Mouse (Mus musculus): ENCODE measurements around the gene Vps45.

DNA sequence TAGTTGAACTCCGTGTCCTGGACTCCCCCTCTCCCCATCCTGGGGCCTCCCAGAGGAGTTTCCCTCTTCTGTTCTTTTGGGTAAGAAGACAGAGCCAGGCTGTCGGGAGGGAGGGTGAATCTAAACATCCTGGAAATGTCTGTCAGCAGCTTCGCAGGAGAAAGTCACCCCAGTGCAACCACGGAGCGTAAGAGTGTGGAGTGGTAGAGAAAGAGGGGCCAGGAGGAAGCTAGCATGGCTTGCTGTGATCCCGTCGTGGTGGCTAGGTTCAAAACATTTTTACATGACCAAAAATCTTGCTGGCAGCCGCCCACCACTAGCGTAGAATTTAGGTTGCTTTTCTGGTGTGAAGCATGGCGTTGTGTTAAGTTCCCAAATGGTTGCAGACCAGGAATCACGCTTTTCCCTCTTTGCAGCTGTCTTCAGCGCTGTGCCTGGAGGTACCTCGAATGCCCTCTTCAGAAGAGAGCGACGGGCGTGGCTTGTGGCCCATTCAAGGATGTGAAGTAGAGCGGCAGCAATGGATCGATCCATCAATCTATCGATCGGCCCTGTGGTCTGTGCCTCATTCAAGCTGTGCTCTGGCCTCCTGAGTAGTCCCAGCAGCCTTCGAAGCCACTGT lies 72.2 kb downstream of the Vps45 start:
- no peak for TF ChIP-seq GATA1 (IDR thresholded peaks at IDR 0.05; ENCODE audit: low read length)
- TF ChIP-seq TAL1 (IDR thresholded peaks at IDR 0.05; ENCODE audit: low read length), result no peak
